Mouse (Mus musculus) heart, postnatal 0 days (tissue): Measurements from ENCODE around the gene Trex2. TPM values are rescaled to one million over a fixed set of nuclear protein-coding genes. Genes with fewer than 3 reads are reported as not detected.

Experiments used
- ATAC-seq: fragments of 200-750 bp; cut with Nextera tagmentation; 2 replicates; pipeline ENCODE4 v1.8.0; 2017; ENCODE audit warnings: low read depth, moderate number of reproducible peaks, moderate library complexity; ENCODE audit not compliant: insufficient read depth
- DNase-seq: peaks from one replicate; pipeline ENCODE4 v3.0.0-alpha.2; 2016; ENCODE audit warnings: low spot score
- H3K27ac ChIP-seq: fragments of 300-500 bp; sonication (generic); 2 replicates; pipeline ENCODE4 v1.5.1; 2014; ENCODE audit warnings: low read depth, mild to moderate bottlenecking
- H3K27me3 ChIP-seq: fragments of 300-500 bp; sonication (generic); 2 replicates; pipeline ENCODE4 v1.6.1; 2014; ENCODE audit warnings: low read length, mixed read lengths; ENCODE audit not compliant: control insufficient read depth, insufficient read depth
- H3K36me3 ChIP-seq: fragments of 300-500 bp; sonication (generic); replicated peaks from 2 replicates; pipeline ENCODE4 v1.6.1; 2014; ENCODE audit warnings: low read length, mixed read lengths; ENCODE audit not compliant: control insufficient read depth, insufficient read depth
- H3K4me1 ChIP-seq: fragments of 300-500 bp; sonication (generic); 2 replicates; pipeline ENCODE4 v1.6.1; 2014; ENCODE audit warnings: antibody characterized with exemption; ENCODE audit not compliant: control insufficient read depth, insufficient read depth
- H3K4me2 ChIP-seq: fragments of 300-500 bp; sonication (generic); 2 replicates; pipeline ENCODE4 v1.6.1; 2014; ENCODE audit warnings: low read depth, mild to moderate bottlenecking, low read length, moderate library complexity
- H3K4me3 ChIP-seq: fragments of 300-500 bp; sonication (generic); 2 replicates; pipeline ENCODE4 v1.5.1; 2014; ENCODE audit warnings: low read depth, low read length
- H3K9ac ChIP-seq: fragments of 300-500 bp; sonication (generic); replicated peaks from 2 replicates; pipeline ENCODE4 v1.6.1; 2014; ENCODE audit warnings: low read depth, low read length, mixed read lengths
- H3K9me3 ChIP-seq: fragments of 300-500 bp; sonication (generic); replicated peaks from 2 replicates; pipeline ENCODE4 v1.6.1; 2016; ENCODE audit warnings: low read length; ENCODE audit not compliant: control insufficient read depth
- CTCF ChIP-seq: IDR thresholded peaks from 2 replicates; pipeline ENCODE4 v1.5.1; 2016; ENCODE audit warnings: antibody characterized with exemption, control low read depth, low read depth
- EP300 ChIP-seq: IDR thresholded peaks from 2 replicates; pipeline ENCODE4 v1.6.1; 2016; ENCODE audit warnings: antibody characterized with exemption, low read depth
- WGBS: fragments of 180-500 bp; shearing (Covaris S2); extraction: QIAGEN DNeasy Blood & Tissue Kit; methylation state at CpG from one replicate; pipeline ENCODE4 v1.1.7; 2014; 5-methylcytosine and 5-hydroxymethylcytosine counted together
- polyA plus RNA-seq: library from polyadenylated mRNA; unstranded; fragments of >200 nt; fragmentation: Nextera tagmentation; extraction: Ambion mirVana; gene quantifications from 2 replicates; pipeline ENCODE4 v1.2.1, GENCODE M21; 2015
- total RNA-seq: library from RNA; depleted of rRNA; stranded (reverse); fragments of >200 nt; gene quantifications from 2 replicates; pipeline ENCODE4 v1.2.3, GENCODE M21; 2014; ENCODE audit warnings: low replicate concordance; rRNA removed

Gene Trex2
- not detected in 2 replicates for total RNA-seq
- polyA plus RNA-seq = not detected in 2 replicates

- ATAC-seq (no peak), DNase-seq (no peak)
- Histone ChIP-seq H3K27ac (no peak within 1 kb of the TSS), H3K4me1 (no peaks in the 10 kb centered on the region), H3K27me3 (no peaks in the 10 kb centered on the region), H3K9me3 (no peaks in the 10 kb centered on the region), H3K36me3 (no peaks in the 10 kb centered on the region), H3K4me2 (no peak within 1 kb of the TSS), H3K4me3 (no peak within 1 kb of the TSS), H3K9ac (no peak within 1 kb of the TSS)
- no peak for TF ChIP-seq EP300
- no peak for TF ChIP-seq CTCF
- WGBS = 68% methylated on average over 11 of the region's 11 CpGs
These were observed at the start of gene Trex2 for GRCm38 (mm10) chrX:73435252-73435651. Trex2 (minus strand) TSS chrX:73435344.

DNA sequence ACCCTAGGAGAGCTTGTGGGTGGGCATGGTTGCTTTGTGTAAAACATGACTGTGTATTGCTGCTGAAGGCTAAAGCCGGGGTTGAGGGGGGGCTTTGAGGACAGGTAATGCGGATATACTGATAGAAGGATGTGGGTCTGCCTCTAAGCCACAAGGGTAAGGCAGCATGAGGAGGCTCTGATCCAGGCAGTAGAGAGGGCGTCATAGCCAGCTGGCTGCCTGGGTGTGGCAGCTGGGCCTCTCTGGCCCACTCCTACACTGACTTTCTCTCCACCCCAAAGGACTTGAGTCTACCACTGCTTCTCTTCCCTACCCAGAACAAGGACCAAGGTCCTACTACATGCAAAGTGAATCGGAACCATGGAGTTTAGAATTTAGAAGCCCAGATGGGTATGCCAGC lies 49.7 kb upstream of the Trex2 start:
- H3K9me3 ChIP-seq = no peaks in the 10 kb centered on the region
- peak overlapping the region; percentile 37 for H3K4me3 ChIP-seq
- H3K27ac ChIP-seq = no peak overlapping the region
- peak overlapping the region; percentile 46 for H3K4me2 ChIP-seq
- H3K4me1 ChIP-seq = no peaks in the 10 kb centered on the region
- WGBS = 72% methylated on average over 4 of the region's 4 CpGs
- no peak for DNase-seq
- H3K9ac ChIP-seq = no peak overlapping the region
- ATAC-seq = no peak
- no peak for TF ChIP-seq EP300
- TF ChIP-seq CTCF = no peak
- no peaks in the 10 kb centered on the region for H3K36me3 ChIP-seq
- no peaks in the 10 kb centered on the region for H3K27me3 ChIP-seq

DNA sequence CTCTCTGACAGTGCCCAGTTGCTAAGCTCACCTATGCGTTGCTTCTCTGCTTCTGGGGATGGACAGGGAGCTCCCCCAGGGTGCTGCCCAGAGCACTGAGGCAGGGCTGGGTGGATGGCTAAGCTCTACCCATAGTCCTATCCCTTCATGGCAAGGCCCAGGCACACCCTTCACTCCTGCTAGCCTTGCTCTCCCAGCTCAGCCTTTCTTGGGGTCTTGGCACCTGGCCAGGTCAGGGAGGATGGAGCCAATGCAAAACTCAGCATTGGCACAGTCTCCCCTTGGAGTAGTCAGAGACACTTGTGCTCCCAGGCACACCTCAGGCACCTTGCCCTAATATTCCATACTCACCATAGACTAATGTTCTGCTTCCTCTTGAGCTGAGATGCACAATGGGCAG lies 48.9 kb upstream of the Trex2 start:
- peak overlapping the region; percentile 57 for H3K27ac ChIP-seq
- DNase-seq (no peak), ATAC-seq (no peak)
- H3K27me3 ChIP-seq = no peaks in the 10 kb centered on the region
- H3K4me2 ChIP-seq = peak overlapping the region; percentile 46
- H3K9me3 ChIP-seq = no peaks in the 10 kb centered on the region
- peak overlapping the region; percentile 50 for H3K9ac ChIP-seq
- H3K4me3 ChIP-seq = peak overlapping the region; percentile 37
- H3K4me1 ChIP-seq = no peaks in the 10 kb centered on the region
- WGBS = 21% methylated on average over 1 of the region's 1 CpGs
- no peaks in the 10 kb centered on the region for H3K36me3 ChIP-seq
- TF ChIP-seq CTCF = no peak
- no peak for TF ChIP-seq EP300

DNA sequence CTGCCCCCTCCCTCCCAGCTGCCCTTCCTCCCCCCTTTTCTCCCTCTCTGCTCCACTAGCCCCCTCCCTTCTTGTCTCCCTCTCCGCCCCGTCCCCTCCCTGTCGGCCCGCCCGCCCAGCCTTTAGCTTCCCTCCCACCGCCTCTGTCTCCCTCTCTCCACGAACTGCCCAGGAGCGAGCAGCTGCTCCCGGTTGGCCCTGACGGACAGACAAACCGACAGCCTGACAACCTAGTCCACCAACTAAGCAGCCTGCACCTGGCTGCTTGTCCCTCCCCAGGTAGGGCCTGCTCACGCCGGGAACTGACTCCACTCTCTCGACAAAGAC lies 48.3 kb upstream of the Trex2 start, which contains the start of gene Bgn:
Bgn (plus strand) TSS at position 119 of the 327 bp plus-strand sequence.
- H3K27ac ChIP-seq = peak within 1 kb of the TSS; percentile 57
- DNase-seq (no peak), ATAC-seq (peak; percentile 48)
- TF ChIP-seq EP300 (no peak), CTCF (no peak)
- H3K4me3 ChIP-seq = peak within 1 kb of the TSS; percentile 37
- no peaks in the 10 kb centered on the region for H3K9me3 ChIP-seq
- no peaks in the 10 kb centered on the region for H3K4me1 ChIP-seq
- H3K4me2 ChIP-seq = peak within 1 kb of the TSS; percentile 46
- no peaks in the 10 kb centered on the region for H3K36me3 ChIP-seq
- peak within 1 kb of the TSS; percentile 50 for H3K9ac ChIP-seq
- WGBS = 37% methylated on average over 11 of the region's 14 CpGs
- H3K27me3 ChIP-seq = no peaks in the 10 kb centered on the region

DNA sequence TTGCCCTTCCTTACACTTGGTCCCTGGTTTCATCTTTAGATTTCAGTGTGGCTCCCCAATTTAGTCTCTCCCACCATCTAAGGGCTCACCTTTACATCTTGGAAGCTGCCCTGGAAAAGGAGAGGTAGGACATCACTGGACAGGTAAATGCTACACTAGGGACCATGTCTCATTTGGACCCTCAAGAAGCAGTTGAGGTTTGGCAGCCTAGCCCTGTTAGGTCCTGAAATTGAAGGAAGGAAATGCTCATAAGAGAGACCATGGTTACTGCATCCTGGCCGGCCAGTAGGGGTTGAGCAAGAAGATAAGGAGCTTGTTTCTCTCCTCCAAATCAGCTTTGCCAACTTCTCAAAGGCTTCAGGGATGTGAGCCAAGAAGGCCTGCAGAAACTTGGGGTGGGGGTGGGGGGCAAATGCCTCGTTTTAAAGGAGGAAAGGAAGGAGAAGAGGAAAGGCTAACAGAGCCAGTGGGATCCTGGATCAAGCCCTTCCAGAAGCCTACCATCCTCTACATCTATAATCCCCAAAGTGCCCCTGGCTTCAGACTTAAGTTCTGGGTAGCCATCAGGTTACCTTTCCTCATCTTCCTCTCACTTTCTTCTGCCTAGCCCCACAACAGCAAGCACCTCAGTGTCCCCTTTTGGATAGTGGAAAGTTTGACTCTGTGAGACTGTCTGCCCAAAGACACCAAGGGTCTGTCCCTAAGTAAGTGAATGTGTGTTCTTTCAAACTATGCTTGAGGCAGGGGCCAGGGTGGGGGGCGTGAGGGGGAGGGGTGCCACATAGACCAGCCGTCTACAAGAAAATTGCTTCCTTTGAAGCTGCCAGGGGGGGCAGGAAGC lies 47.7 kb upstream of the Trex2 start:
- H3K4me1 ChIP-seq = no peaks in the 10 kb centered on the region
- peak overlapping the region; percentile 46; the same call in 1 of the 2 replicates for H3K4me2 ChIP-seq
- WGBS = 26% methylated on average over 4 of the region's 4 CpGs
- no peak for ATAC-seq
- no peaks in the 10 kb centered on the region for H3K9me3 ChIP-seq
- TF ChIP-seq CTCF = no peak
- TF ChIP-seq EP300 = no peak
- no peaks in the 10 kb centered on the region for H3K27me3 ChIP-seq
- H3K9ac ChIP-seq = no peak overlapping the region
- peak overlapping the region; percentile 53 for H3K27ac ChIP-seq
- no peak for DNase-seq
- no peaks in the 10 kb centered on the region for H3K36me3 ChIP-seq
- no peak overlapping the region for H3K4me3 ChIP-seq
